Mouse (Mus musculus): ENCODE results near the gene Slc22a6. TPM values are rescaled to one million over a fixed set of nuclear protein-coding genes. Genes with fewer than 3 reads are reported as not detected.
A peak's percentile ranks its signal among the peaks of the same experiment; 100 is the strongest.

Gene Slc22a6
- polyA plus RNA-seq, 2 experiments: 0.01 TPM; not detected in 1

GRCm38 (mm10) chr19:8593833-8594232, 24.0 kb upstream of the Slc22a6 start:
- 65% methylated on average over 11 of the region's 11 CpGs for WGBS (ENCODE audit: insufficient replicate concordance)
- H3K9ac ChIP-seq (replicated peaks): no peak overlapping the region
- no peaks in the 10 kb centered on the region for H3K9me3 ChIP-seq (ENCODE audit: control insufficient read depth, low read length)
- H3K36me3 ChIP-seq (replicated peaks; ENCODE audit: control insufficient read depth, insufficient read depth, low read depth): no peaks in the 10 kb centered on the region
- TF ChIP-seq EP300 (IDR thresholded peaks at IDR 0.05; ENCODE audit: low read depth) (no peak), CTCF (IDR thresholded peaks at IDR 0.05; ENCODE audit: low read depth) (no peak)
- DNase-seq (ENCODE audit: low read depth in 3 of 3, low spot score in 3 of 3) (no peak), ATAC-seq (ENCODE audit: insufficient read depth) (no peak)
- no peak overlapping the region for H3K27ac ChIP-seq
- peaks cover 0 to 16% of the 10 kb centered on the region in 2 experiments; a peak in 3 of 4 replicates for H3K4me1 ChIP-seq (replicated peaks; ENCODE audit: control insufficient read depth in 2 of 2, insufficient read depth in 2 of 2, low read length in 1 of 2)
- H3K4me3 ChIP-seq (ENCODE audit: insufficient read depth in 1 of 2, low read depth in 2 of 2, low read length in 2 of 2): no peak overlapping the region
- no peak overlapping the region for H3K4me2 ChIP-seq (ENCODE audit: low read depth)
- H3K27me3 ChIP-seq (ENCODE audit: control insufficient read depth, insufficient read depth, low read length): no peaks in the 10 kb centered on the region

- Histone ChIP-seq H3K4me2 (ENCODE audit: low read depth) (no peak overlapping the region), H3K9me3 (ENCODE audit: control insufficient read depth, low read length) (no peaks in the 10 kb centered on the region), H3K4me1 (replicated peaks; ENCODE audit: control insufficient read depth in 2 of 2, insufficient read depth in 2 of 2, low read length in 1 of 2) (peaks cover 0 to 21% of the 10 kb centered on the region in 2 experiments; a peak in 3 of 4 replicates), H3K27me3 (ENCODE audit: control insufficient read depth, insufficient read depth, low read length) (no peaks in the 10 kb centered on the region), H3K9ac (replicated peaks) (no peak overlapping the region), H3K27ac (no peak overlapping the region), H3K4me3 (ENCODE audit: insufficient read depth in 1 of 2, low read depth in 2 of 2, low read length in 2 of 2) (no peak overlapping the region), H3K36me3 (replicated peaks; ENCODE audit: control insufficient read depth, insufficient read depth, low read depth) (no peaks in the 10 kb centered on the region)
- WGBS (ENCODE audit: insufficient replicate concordance): 10% methylated on average over 1 of the region's 1 CpGs
- DNase-seq (ENCODE audit: low read depth in 3 of 3, low spot score in 3 of 3) (no peak), ATAC-seq (ENCODE audit: insufficient read depth) (0 out of 2 replicates have a peak, but pooled peaks have one; percentile 33)
- TF ChIP-seq EP300 (IDR thresholded peaks at IDR 0.05; ENCODE audit: low read depth) (no peak), CTCF (IDR thresholded peaks at IDR 0.05; ENCODE audit: low read depth) (no peak)
These were observed 23.3 kb upstream of the Slc22a6 start for GRCm38 (mm10) chr19:8594518-8594917.

GRCm38 (mm10) chr19:8597269-8597668, 20.6 kb upstream of the Slc22a6 start:
- H3K4me2 ChIP-seq (ENCODE audit: low read depth): no peak overlapping the region
- H3K4me1 ChIP-seq (replicated peaks; ENCODE audit: control insufficient read depth in 2 of 2, insufficient read depth in 2 of 2, low read length in 1 of 2): peaks cover 8 to 33% of the 10 kb centered on the region in 2 experiments
- no peak overlapping the region for H3K9ac ChIP-seq (replicated peaks)
- DNase-seq (ENCODE audit: low read depth in 3 of 3, low spot score in 3 of 3) (no peak), ATAC-seq (ENCODE audit: insufficient read depth) (no peak)
- H3K4me3 ChIP-seq (ENCODE audit: insufficient read depth in 1 of 2, low read depth in 2 of 2, low read length in 2 of 2): no peak overlapping the region
- 50% methylated on average over 4 of the region's 4 CpGs for WGBS (ENCODE audit: insufficient replicate concordance)
- TF ChIP-seq EP300 (IDR thresholded peaks at IDR 0.05; ENCODE audit: low read depth) (no peak), CTCF (IDR thresholded peaks at IDR 0.05; ENCODE audit: low read depth) (no peak)
- no peaks in the 10 kb centered on the region for H3K36me3 ChIP-seq (replicated peaks; ENCODE audit: control insufficient read depth, insufficient read depth, low read depth)
- H3K27me3 ChIP-seq (ENCODE audit: control insufficient read depth, insufficient read depth, low read length): no peaks in the 10 kb centered on the region; the same call in 1 of the 2 replicates
- H3K9me3 ChIP-seq (ENCODE audit: control insufficient read depth, low read length): no peaks in the 10 kb centered on the region
- no peak overlapping the region for H3K27ac ChIP-seq

GRCm38 (mm10) chr19:8599229-8599628, 18.6 kb upstream of the Slc22a6 start:
- Histone ChIP-seq H3K9me3 (ENCODE audit: control insufficient read depth, low read length) (no peaks in the 10 kb centered on the region), H3K9ac (replicated peaks) (no peak overlapping the region), H3K4me3 (ENCODE audit: insufficient read depth in 1 of 2, low read depth in 2 of 2, low read length in 2 of 2) (no peak overlapping the region), H3K27me3 (ENCODE audit: control insufficient read depth, insufficient read depth, low read length) (no peaks in the 10 kb centered on the region; the same call in 1 of the 2 replicates), H3K27ac (no peak overlapping the region), H3K4me2 (ENCODE audit: low read depth) (no peak overlapping the region), H3K4me1 (replicated peaks; ENCODE audit: control insufficient read depth in 2 of 2, insufficient read depth in 2 of 2, low read length in 1 of 2) (peaks cover 23 to 39% of the 10 kb centered on the region in 2 experiments), H3K36me3 (replicated peaks; ENCODE audit: control insufficient read depth, insufficient read depth, low read depth) (no peaks in the 10 kb centered on the region)
- TF ChIP-seq EP300 (IDR thresholded peaks at IDR 0.05; ENCODE audit: low read depth) (no peak), CTCF (IDR thresholded peaks at IDR 0.05; ENCODE audit: low read depth) (no peak)
- ATAC-seq (ENCODE audit: insufficient read depth) (no peak), DNase-seq (ENCODE audit: low read depth in 3 of 3, low spot score in 3 of 3) (no peak)
- 56% methylated on average over 2 of the region's 2 CpGs for WGBS (ENCODE audit: insufficient replicate concordance)

- Histone ChIP-seq H3K4me2 (ENCODE audit: low read depth) (no peak overlapping the region), H3K36me3 (replicated peaks; ENCODE audit: control insufficient read depth, insufficient read depth, low read depth) (no peaks in the 10 kb centered on the region), H3K4me1 (replicated peaks; ENCODE audit: control insufficient read depth in 2 of 2, insufficient read depth in 2 of 2, low read length in 1 of 2) (peaks cover 37 to 55% of the 10 kb centered on the region in 2 experiments), H3K9me3 (ENCODE audit: control insufficient read depth, low read length) (no peaks in the 10 kb centered on the region), H3K27ac (no peak overlapping the region), H3K27me3 (ENCODE audit: control insufficient read depth, insufficient read depth, low read length) (no peaks in the 10 kb centered on the region; the same call in 1 of the 2 replicates), H3K9ac (replicated peaks) (no peak overlapping the region), H3K4me3 (ENCODE audit: insufficient read depth in 1 of 2, low read depth in 2 of 2, low read length in 2 of 2) (no peak overlapping the region)
- TF ChIP-seq CTCF (IDR thresholded peaks at IDR 0.05; ENCODE audit: low read depth) (no peak), EP300 (IDR thresholded peaks at IDR 0.05; ENCODE audit: low read depth) (no peak)
- DNase-seq (ENCODE audit: low read depth in 3 of 3, low spot score in 3 of 3) (no peak), ATAC-seq (ENCODE audit: insufficient read depth) (no peak)
These were observed 15.9 kb upstream of the Slc22a6 start for GRCm38 (mm10) chr19:8601922-8602321.

Measured in liver, embryonic 14.5 days (tissue).